Mouse (Mus musculus): ENCODE measurements around the gene 4933424G06Rik. TPM values are rescaled to one million over a fixed set of nuclear protein-coding genes. Genes with fewer than 3 reads are reported as not detected.

Gene 4933424G06Rik
- total RNA-seq, 4 experiments from 2014 or later: 1.0 to 1.1 (median 1.0) TPM; not detected in 1

DNA sequence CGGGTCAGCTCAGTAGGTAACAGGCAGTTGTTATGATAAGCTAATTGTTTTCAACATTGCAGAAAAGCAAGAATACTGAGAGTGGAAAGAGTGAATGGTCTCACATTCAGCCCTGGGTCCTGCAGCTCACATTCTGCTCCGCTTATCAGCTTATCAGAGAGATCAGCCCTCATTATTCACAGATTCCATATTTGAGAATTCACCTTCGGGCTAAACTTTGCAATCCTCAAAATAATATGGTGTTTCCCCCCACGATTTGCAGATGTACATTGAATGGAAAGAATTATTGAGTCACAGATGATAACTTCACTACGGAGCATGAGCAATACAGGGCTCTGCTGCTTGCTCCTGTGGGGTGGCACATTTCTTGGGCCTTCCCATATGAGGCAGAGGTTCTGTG, 58.8 kb downstream of the 4933424G06Rik start:
- no peak for DNase-seq (ENCODE audit: low spot score in 2 of 2)

- DNase-seq (ENCODE audit: low spot score in 2 of 2): no peak
Measured at GRCm38 (mm10) chr1:36769951-36770350, 60.0 kb downstream of the 4933424G06Rik start.

DNA sequence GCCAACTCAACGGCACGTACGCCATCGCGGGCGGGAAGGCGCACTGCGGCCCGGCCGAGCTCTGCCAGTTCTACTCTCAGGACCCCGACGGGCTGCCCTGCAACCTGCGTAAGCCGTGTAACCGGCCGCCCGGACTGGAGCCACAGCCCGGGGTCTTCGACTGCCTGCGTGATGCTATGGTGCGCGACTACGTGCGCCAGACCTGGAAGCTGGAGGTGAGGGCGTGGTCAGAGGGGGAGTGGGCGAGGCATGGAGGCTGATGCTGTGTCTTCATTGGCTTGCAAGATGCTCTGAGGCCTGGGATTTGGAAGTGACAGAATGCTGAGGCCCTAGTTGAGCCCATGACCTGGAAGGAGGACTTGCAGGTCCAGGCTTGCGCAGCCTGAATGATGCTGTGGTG, 61.0 kb downstream of the 4933424G06Rik start:
- DNase-seq (ENCODE audit: low spot score in 2 of 2): no peak

DNA sequence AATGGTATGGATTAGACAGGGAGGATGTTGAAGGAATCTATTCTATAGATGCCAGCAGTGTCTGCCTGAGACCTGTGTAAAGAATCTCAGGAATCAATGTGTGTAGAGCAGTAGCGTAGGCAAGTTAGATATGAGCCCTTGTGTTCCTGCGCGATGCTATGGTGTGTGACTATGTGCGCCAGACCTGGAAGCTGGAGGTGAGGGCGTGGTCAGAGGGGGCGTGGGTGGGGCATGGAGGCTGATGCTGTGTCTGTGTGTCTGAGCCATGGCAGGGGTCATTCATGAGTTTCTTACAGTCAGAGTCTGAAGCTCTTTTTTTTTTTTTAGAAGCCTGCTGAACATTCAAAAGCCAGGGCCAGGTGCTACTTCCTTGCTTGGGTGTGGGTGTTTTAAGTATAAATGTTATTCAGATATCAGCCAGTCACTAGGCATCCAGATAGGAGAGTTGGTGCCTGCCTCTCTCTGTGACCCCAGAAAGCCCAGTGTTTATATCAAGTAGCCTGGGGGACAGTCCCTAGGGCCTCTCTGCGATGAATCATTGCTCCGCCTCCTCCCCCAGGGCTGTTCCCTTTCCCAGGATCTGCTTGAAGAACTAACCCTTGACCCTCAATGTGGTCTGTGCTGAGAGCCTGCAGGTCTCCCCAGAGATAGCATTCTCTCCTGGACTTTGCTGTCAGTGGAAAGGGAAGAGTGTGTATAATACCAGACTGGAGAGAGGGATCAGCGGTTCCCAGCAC, 62.4 kb downstream of the 4933424G06Rik start:
- no peak for DNase-seq (ENCODE audit: low spot score in 2 of 2)

DNA sequence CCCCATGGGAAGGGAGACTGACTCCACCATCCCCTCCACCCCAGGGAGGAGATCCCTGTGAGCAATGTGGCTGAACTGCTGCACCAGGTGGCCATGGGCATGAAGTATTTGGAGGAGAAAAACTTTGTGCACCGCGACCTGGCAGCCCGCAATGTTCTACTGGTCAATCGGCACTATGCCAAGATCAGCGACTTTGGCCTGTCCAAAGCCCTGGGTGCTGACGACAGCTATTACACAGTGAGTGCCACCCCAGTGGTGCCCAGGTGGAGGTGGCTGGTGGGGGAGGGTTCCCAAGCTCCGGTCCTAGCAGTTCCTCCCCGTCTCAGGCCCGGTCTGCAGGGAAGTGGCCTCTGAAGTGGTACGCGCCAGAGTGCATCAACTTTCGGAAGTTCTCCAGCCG, 70.8 kb downstream of the 4933424G06Rik start:
- no peak for DNase-seq (ENCODE audit: low spot score in 2 of 2)

GRCm38 (mm10) chr1:36782476-36782875, 72.5 kb downstream of the 4933424G06Rik start:
- no peak for DNase-seq (ENCODE audit: low spot score in 2 of 2)

DNA sequence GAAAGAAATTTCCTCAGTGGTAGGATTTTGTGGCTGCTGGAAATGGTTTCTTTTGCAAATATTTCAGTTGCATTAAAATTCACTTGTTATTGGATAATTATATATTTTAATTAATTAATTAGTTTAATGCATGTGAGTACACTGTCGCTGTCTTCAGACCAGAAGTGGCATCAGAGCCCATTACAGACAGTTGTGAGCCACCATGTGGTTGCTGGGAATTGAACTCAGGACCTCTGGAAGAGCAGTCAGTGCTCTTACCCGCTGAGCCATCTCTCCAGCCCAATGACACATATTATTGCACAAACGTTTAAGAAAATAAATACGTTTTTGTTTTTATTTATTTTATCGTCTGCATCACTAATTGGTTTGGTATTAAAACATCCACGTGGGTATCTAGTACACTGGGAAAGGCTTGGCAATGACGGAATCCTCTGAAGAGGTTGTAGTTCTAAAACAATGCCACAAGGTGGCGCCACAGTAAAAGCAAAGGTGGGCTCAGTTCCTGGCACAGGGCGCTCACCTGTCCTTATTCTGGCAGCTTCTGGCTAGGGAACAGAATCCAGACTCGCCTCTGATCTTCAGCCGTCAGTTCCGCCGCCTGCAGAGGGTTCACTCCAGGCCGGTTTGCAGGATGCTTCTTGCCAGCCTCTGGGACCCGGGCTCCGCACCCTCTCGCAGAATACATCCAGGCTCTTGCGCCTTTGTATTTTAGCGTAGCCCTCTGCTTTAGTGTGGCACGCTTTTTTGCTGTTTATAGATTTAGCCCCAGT, 74.6 kb downstream of the 4933424G06Rik start:
- peak; percentile 52 to 55 for DNase-seq (ENCODE audit: low spot score in 2 of 2)

DNA sequence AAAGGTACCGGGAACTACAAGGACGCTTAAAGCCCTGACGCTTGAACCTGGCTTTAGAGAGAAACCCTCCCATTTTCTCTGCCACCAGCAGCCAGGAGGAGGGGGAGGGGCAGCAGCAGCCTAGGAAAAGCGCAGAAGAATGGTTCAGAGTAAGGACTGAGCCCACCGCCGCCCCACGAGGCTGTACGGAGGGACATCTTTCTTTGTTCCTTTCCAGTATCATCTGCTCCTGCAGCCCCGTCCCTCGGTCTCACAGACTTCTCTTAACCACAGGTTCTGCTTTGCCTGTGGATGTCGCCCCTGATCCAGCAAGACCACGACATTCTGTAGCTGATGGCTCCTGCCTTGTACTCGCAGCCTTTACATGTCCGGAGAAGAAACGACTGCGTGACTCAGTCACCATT, 75.3 kb downstream of the 4933424G06Rik start:
- DNase-seq (ENCODE audit: low spot score in 2 of 2): no peak

- DNase-seq (ENCODE audit: low spot score in 2 of 2): no peak
Measured at GRCm38 (mm10) chr1:36786377-36786776, 76.4 kb downstream of the 4933424G06Rik start.

DNA sequence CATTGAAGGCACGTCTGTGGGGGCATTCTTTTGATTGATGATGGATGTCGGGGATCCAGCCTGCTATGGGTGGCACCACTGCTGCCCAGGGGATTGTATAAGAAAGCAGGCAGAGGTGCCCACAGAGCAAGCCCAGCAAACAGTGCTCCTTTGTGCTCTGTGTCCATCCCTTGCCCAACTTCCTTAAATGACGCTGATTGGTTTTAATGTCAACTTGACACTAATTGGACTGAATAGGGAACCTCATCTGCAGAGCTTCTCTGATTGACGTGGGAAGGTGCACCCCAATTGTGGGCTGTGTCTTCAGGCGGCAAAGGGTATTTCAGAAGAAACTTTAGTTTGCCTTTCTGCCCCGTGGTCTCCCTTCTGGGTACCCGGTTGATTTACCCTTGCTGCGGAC, 79.5 kb downstream of the 4933424G06Rik start:
- no peak for DNase-seq (ENCODE audit: low spot score in 2 of 2)

- DNase-seq (ENCODE audit: low spot score in 2 of 2): no peak
Measured at GRCm38 (mm10) chr1:36796711-36797110, 86.8 kb downstream of the 4933424G06Rik start.

DNA sequence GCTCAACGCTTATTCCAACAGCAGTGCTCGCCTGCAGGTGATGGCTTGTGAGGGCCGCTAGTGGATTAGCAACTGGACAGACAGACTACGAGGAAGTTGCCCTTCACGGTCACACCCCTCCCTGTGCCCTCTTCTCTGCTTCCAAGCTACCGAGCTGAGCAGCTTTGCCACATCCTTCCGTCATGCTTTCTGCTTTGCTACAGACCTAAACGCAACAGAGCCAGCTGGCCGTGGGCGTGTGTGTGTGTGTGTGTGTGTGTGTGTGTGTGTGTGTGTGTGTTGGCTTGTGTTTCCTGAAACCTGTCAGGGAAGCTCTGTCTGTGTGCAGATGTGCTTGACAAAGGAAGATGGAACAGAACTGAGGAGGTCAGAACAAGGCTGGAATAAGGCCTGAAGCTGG, 87.5 kb downstream of the 4933424G06Rik start:
- DNase-seq (ENCODE audit: low spot score in 2 of 2): peak; percentile 36 to 76

DNA sequence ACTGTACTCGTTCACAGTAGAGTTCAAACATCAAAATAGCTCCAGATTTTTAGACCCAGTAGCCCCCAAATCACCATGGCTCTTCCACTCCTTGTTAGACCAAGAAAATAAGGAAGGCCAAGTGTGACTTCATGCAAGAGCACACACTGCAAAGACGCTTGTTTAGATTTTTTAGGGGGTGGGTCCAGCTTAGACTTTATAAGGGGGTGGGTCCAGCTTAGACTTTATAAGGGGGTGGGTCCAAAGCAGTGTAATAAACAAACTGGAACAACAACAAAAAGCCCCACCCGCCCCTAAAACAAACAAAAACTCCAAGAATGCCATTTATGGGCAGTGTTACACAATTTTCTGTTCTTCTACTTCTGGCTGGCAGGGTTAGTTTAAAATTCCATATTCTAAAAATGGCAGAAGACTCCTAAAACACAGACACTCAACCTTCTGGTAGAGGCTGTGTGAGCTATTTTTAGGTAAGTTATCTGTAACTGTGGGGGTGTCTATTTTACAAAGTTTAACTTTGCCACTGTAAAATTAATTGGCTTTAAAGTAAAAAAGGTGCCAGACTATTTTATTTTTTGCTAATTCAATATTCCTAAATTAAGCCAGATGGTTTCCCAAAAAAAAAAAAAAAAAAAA, 90.5 kb downstream of the 4933424G06Rik start:
- DNase-seq (ENCODE audit: low spot score in 2 of 2): no peak

DNA sequence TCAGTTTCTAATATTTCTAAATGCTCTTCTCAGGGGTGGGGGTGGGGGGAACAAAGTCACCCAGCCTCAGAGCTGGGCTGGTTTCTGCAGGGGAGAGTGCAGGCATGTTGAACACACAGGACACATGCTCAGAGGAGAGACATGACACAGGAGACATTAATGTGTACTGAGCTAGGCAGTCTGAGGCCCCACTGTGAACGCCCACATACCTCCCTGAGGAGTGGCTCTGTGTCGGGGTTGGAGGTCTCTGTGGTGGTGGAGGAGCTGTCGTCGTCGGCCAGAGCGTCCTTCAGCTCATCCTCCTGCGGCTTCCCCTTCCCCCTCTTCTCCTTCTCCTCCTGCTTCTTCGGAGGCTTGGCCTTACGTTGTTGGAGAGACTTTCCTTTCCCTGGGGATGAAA, 94.3 kb downstream of the 4933424G06Rik start:
- DNase-seq (ENCODE audit: low spot score in 2 of 2): no peak

DNA sequence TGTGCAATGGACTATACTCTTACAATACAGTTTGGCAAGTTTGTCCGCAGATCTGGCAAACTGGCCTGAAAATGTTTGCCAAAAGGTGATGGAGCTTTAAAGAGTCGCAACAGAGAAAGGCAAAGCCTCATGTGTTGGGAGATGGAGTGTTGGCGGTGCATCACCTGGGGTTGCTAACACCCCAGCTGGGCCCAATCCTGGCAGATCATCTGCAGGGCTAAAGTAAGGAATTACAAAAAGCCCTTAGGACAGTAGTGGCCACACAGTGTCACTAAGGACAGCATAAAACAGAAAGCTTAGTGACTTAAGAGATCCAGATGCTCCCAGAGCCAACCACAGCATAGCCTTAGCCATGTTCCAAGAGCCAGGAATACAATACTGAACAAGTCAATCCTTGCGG, 94.9 kb downstream of the 4933424G06Rik start:
- no peak for DNase-seq (ENCODE audit: low spot score in 2 of 2)

- DNase-seq (ENCODE audit: low spot score in 2 of 2): no peak
Measured at GRCm38 (mm10) chr1:36806181-36806905, 96.4 kb downstream of the 4933424G06Rik start.

DNA sequence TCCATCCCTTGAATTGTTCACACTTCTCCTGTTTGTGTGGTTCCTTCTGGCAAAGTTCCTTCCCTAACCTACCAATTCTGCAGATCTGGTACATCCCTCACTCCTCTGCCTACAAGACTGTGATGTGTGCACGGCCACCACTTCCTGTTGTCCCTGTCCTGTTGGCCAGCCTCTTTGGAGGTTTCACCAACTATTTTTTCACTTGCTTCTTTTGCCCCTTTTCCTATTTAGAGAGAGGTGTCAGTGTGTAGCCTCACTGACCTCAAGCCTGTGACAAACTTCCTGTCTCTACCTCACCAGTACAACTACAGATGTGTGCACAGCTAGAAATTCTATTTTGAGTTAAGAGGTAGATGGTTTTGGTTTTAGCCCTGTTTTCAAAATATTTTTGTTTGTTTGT, 97.1 kb downstream of the 4933424G06Rik start:
- DNase-seq (ENCODE audit: low spot score in 2 of 2): no peak

Measured in left cerebral cortex, adult 8-10 months (tissue).